Mouse (Mus musculus): ENCODE data around the gene Cnbd2.

DNA sequence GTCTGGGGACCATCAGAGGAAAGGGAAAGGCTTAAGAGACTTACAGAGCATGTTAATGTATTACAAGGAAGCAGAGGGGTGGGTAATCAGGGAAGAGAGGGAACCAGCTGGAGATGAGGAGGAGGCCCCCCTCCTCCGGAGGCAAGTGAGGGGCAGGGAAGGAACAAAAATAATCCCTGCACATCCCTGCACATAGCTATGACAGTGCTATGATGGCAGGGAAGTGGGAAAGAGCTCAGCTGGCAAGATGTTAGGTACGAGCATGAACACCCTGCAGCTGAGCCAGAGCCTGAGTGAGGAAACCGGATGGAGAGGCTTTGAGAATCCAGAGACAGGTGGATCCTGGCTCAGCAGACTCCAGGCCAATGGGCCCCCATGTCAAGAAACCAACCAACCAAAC lies 56.4 kb downstream of the Cnbd2 start:
- TF ChIP-seq CTCF (IDR thresholded peaks at IDR 0.05; ENCODE audit: low read depth, low read length), result no peak
- TF ChIP-seq POLR2A (IDR thresholded peaks at IDR 0.05; ENCODE audit: insufficient read depth, low read length), result no peak

Data from ES-Bruce4 (cell line).